In the genomic region with DNA sequence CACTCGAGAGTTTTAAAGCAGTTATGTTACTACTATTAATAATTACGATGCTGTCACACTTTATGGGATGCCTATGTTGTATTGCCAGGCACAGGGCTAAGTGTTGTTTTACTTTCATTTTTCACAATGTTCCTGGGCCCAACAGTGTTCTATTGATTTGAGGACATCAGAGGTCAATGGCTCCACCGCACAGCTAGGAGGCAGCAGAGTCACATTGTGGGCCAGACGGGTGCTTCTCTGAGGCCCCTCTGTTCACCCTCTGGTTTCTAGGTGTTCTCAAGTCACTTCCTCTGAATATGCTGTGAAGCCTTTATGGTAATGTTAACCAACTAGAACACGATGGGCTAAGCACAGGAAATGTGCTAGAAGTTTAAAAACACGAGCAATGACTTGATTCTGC, we compare ENCODE assay signal across 8 mouse cellular contexts. TPM values are rescaled to one million over a fixed set of nuclear protein-coding genes. Genes with fewer than 3 reads are reported as not detected.
A peak's percentile ranks its signal among the peaks of the same experiment; 100 is the strongest.
DNase-seq lines count a peak whose midpoint lies in the region; TF ChIP-seq lines count a peak whose summit lies in the region.

No protein-coding gene starts in this region.

- TF ChIP-seq POLR2A in embryonic fibroblast, embryonic 13.5 days (IDR thresholded peaks at IDR 0.05; ENCODE audit: low read depth, low read length) = no peak

- intact Hi-C loops in gastrocnemius, adult 2 months (cut with DNase I) = no loop called here
- intact Hi-C loops in gastrocnemius, postnatal 14 days (cut with DNase I; ENCODE audit: low total_unique reads) = no loop called here
- intact Hi-C loops in heart, postnatal 10 days (cut with DNase I) = no loop called here

- H3K4me1 ChIP-seq in embryonic fibroblast, embryonic 13.5 days (ENCODE audit: control insufficient read depth, insufficient read depth, low read length) = no peaks in the 10 kb centered on the region

- DNase-seq in gastrocnemius, adult 2 months = no peak
- no peak for DNase-seq in gastrocnemius, postnatal 14 days
- DNase-seq in CD4-positive, CD25-positive, alpha-beta regulatory T cell, adult 2 months (ENCODE audit: low read depth, low spot score) = peak; percentile 91
- DNase-seq in spleen, adult 12 weeks (ENCODE audit: low spot score) = peak; percentile 23
- DNase-seq in frontal cortex, adult 2 months (ENCODE audit: extremely low spot score in 1 of 2, low spot score in 1 of 2) = no peak
- no peak for DNase-seq in heart, postnatal 10 days
- DNase-seq in gastrocnemius, postnatal 4 days (ENCODE audit: low spot score in 2 of 2) = no peak

- H3K27ac ChIP-seq in gastrocnemius, adult 2 months = no peak overlapping the region
- no peak overlapping the region for H3K27ac ChIP-seq in embryonic fibroblast, embryonic 13.5 days (ENCODE audit: insufficient read depth, low read length)

- H3K4me3 ChIP-seq in gastrocnemius, adult 2 months = no peak overlapping the region
- H3K4me3 ChIP-seq in embryonic fibroblast, embryonic 13.5 days (ENCODE audit: insufficient read depth, low read length) = no peak overlapping the region

- peak; percentile 50 for TF ChIP-seq CTCF in gastrocnemius, adult 2 months (IDR thresholded peaks at IDR 0.05)
- peak; percentile 46; the same call in 1 of the 2 replicates for TF ChIP-seq CTCF in embryonic fibroblast, embryonic 13.5 days (IDR thresholded peaks at IDR 0.05; ENCODE audit: borderline replicate concordance, insufficient read depth, low read length)

RNA-seq across cellular contexts. Expression of a gene that starts 18.7 kb away (rescaled TPM):
- 10 to 100 TPM in 1 of 2 experiments, 1 to 10 TPM in 1; 9.2 to 16.4 TPM for total RNA-seq in gastrocnemius, adult 2 months (2021)
- total RNA-seq in gastrocnemius, postnatal 14 days (2021) = 10 to 100 TPM; 11.5 to 11.9 TPM
- polyA plus RNA-seq in embryonic fibroblast, embryonic 13.5 days (2011; ENCODE audit: insufficient read length, low read depth, missing spikeins) = 45.4 and 68.0 TPM in 2 replicates
- 19.4 and 19.5 TPM in 2 replicates for polyA plus RNA-seq in frontal cortex, adult 2 months (2012; rRNA removed)
- total RNA-seq in heart, postnatal 10 days (2021) = 10 to 100 TPM; 20.2 to 26.4 TPM
- total RNA-seq in gastrocnemius, postnatal 4 days (2021) = 10 to 100 TPM; 13.9 to 16.3 TPM

Comparison
In these comparisons a context has a peak if more than half of its experiments do, and no peak if none do; other contexts are left out.
1. DNase-seq: peak in CD4-positive, CD25-positive, alpha-beta regulatory T cell, adult 2 months (single experiment) and spleen, adult 12 weeks (single experiment); none in gastrocnemius, adult 2 months (single experiment), gastrocnemius, postnatal 14 days (single experiment), frontal cortex, adult 2 months (0 of 2), heart, postnatal 10 days (0 of 2) and gastrocnemius, postnatal 4 days (0 of 2).